Mouse (Mus musculus): ENCODE measurements around the gene Kidins220. TPM values are rescaled to one million over a fixed set of nuclear protein-coding genes. Genes with fewer than 3 reads are reported as not detected.

Gene Kidins220
- total RNA-seq, 1 experiment from 2014 or later, result 114 TPM

DNA sequence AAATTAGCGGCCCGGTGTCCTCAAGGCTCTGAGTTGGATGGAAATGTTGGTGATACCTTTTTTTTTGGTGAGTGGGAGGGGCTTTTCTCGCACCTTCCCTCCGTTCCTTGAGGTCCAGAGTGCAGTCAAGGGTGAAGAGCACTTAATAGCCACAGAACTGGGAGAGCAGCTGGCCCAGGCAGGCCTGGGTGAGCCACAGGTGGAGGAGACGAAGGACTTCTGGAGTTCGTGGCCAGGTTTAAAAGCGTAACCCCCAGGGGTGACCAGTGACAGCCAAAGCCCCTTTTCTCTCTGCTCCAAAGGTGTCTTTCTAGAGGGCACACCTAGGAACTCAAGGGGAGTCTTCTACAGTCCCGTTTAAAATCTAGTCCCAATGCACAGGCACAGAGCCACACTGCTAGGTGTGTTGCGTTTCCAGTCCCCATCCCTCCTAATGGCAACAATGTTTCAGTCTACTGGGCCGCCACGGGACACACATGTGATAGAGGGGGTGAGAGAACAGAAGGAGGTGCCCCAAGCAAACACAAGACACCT, 118.6 kb downstream of the Kidins220 start:
- no peak for DNase-seq

DNA sequence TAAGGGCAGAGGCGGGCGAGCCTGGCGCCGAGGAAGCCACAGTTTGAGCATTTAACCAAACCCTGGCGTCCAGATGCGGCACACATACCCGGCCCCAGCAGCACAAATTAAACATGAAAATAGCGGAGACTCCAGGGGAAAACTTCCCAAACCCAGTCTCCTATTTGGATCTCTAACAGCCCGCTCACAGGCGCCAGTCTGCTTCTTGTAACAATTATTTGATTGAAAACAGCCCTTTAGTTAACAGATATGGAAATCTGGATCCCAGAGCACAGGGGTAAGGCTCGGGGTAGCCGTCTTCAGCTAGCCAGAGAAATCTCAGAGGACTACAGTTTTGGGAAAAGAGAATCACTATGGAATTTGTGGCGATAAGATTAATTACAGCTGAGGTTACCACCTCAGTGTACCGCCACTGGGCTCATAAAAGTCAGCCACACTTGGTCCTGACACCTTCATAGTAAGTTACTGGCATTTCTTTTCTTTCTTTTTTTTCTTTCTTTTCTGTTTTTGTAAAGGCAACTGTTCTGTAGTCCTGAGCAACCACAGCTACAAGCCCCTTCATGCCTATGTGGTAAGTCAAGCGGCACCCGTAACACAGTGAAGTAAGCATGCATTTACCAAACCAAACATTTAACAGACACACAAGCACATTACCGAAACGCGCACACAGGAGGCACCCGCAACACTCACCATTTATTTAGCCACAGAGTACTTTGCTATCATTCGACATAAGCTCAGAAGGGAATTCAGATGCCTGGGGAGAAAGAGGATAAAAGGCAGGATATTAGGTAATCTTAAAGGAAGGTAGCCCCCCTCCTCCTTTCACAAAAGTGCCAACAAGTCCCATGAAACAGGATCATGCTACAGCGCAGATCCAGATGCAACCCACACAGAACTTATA, 120.1 kb downstream of the Kidins220 start:
- no peak for DNase-seq

- DNase-seq, result no peak
Measured at GRCm38 (mm10) chr12:25095538-25095937, 120.8 kb downstream of the Kidins220 start.

DNA sequence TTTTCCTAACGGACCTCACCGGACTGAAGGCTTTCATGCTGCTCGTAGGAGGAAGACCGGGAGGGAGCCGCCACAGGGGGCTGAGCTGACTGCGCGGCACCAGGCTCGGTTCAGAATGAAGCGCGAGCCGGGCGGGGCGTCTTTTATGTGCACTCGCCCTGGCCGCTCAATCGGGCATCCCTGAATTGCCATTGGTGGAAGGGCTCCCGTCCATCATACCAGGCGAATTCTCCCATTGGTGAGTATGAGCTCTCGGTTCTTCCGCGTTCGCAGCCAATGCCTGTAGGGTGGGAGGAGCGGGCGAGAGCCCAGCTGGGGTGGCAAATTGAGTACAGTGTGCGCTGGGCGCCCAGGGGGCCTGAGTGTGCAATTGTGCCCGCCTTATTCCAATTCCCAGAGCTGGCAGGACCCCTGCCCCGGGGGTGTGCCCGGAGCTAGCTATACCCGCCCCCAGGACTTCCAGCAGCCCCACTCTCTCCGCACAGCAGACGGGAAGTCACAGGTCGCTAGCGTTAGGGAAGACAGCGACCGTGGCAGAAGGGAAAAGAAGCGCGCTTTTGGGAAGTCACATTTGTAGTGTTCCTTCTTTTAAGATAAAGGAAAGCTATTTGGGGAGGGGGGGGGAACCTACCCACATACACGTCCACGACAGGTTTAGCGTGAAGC, 121.4 kb downstream of the Kidins220 start:
- peak; percentile 97 for DNase-seq

DNA sequence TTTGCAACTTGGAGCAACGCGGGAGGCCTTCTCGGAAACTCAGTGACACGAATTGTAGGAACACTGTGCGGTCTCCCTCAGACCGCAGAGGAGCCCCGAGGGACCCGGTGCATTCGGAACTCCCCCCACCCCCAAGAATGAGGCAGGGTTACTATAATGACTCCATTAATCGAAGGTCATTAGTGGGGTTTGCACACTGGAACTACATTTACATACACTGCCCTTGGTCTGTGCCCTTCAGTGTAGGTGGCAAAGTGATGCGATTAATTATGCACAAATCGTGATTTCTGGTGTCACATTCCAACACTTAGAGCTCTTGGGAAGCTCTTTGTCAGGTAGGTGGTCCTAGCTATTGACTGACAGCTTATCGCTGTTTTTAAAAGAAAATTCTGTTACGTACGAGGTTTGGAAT, 121.9 kb downstream of the Kidins220 start:
- no peak for DNase-seq

DNA sequence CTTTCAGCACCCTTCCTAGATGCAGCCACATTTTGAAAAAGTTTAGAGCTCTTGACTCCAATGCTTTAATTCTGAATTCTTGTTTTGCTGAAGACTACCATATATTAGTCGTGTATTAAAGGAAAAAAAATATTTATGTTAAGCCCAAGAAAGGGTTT, 122.2 kb downstream of the Kidins220 start, which contains the start of gene Id2:
Id2 (minus strand) TSS at position 89 of the 158 bp plus-strand sequence.
- no peak for DNase-seq

GRCm38 (mm10) chr12:25097210-25098160, 122.8 kb downstream of the Kidins220 start:
- peak; percentile 51 for DNase-seq

GRCm38 (mm10) chr12:25098161-25098550, 123.4 kb downstream of the Kidins220 start:
- DNase-seq, result no peak

- peak; percentile 96 for DNase-seq
Measured at GRCm38 (mm10) chr12:25098561-25099312, 124.0 kb downstream of the Kidins220 start.

- peak; percentile 69 for DNase-seq
Measured at GRCm38 (mm10) chr12:25099313-25099562, 124.5 kb downstream of the Kidins220 start.

DNA sequence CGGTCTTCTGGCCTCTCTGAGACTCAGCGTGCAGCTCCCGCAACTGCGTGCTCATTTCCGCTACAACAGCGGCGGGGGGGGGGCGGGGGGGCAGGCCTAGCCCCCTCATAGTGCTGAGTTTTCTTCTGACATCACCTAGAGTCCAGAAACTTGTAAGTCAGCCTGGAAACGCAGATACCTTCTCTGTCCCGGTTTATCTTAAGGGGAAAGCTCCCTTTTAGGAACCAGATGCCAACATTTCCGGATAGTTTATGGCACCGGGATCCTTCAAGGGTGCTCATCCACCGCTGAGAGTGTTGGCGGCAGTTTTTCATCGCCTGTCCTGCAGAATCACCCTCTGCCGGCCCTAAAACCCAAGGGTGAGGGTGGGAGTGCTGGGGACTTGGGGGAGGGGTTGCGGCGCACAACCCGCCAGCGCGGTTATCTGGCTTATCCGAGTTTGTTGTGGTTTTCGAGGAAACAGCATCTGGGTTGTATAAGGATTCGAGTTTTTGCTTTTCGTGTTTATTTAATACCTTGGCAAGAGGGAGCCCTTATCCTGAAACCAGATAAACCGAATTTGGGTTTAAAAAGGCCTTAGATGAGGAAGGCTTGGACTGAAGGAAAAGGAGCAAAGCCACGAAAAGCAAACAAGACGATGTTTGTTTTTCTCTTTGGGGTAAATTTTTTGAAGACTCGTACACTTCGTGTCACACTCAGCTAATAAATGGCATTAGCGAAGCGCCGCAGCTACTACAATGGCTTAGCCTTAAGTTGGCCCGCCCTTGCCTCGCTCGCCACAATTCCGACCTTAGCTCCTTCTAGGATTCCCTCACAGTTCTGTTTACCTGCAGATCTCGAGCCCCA, 125.1 kb downstream of the Kidins220 start:
- DNase-seq, result peak; percentile 54

- peak; percentile 65 for DNase-seq
Measured at GRCm38 (mm10) chr12:25100411-25101217, 125.9 kb downstream of the Kidins220 start.

DNA sequence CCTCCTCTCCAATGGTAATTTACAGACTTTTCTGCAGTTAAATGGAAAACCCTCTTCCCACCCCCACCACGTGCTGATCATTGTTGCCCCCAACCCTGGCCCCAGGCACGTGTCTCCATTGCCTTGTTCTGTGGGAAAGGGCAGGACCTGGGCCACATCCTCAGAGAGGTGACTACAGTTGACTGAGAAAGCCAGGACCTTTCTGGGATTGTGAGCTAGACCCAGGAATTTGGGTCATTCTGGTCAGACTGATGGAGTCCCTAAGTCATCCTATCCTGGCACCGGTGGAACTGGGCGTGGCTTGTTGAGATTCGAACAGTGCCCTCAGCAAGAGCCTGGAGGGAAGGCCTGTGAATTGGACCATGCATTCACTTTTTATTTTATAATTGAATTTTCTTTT, 126.7 kb downstream of the Kidins220 start:
- DNase-seq, result peak; percentile 41

- DNase-seq, result no peak
Measured at GRCm38 (mm10) chr12:25103911-25104310, 129.2 kb downstream of the Kidins220 start.

- DNase-seq, result no peak
Measured at GRCm38 (mm10) chr12:25104541-25104940, 129.8 kb downstream of the Kidins220 start.

- no peak for DNase-seq
Measured at GRCm38 (mm10) chr12:25108865-25109264, 134.1 kb downstream of the Kidins220 start.

- peak; percentile 78 for DNase-seq
Measured at GRCm38 (mm10) chr12:25109971-25110681, 135.4 kb downstream of the Kidins220 start.

- DNase-seq, result no peak
Measured at GRCm38 (mm10) chr12:25110682-25111078, 136.0 kb downstream of the Kidins220 start.

All from adrenal gland, postnatal 25 days (tissue).